Mouse (Mus musculus) kidney, postnatal 0 days (tissue): ENCODE results near the gene Cd6. TPM values are rescaled to one million over a fixed set of nuclear protein-coding genes. Genes with fewer than 3 reads are reported as not detected.

Source experiments
- ATAC-seq: fragments of 200-750 bp; cut with Nextera tagmentation; replicated peaks from 2 replicates; pipeline ENCODE4 v1.8.0; 2017; ENCODE audit warnings: low read depth, moderate number of reproducible peaks, moderate TSS enrichment, moderate library complexity; ENCODE audit not compliant: low FRiP score
- DNase-seq: peaks from one replicate; pipeline ENCODE4 v3.0.0-alpha.2; 2016; ENCODE audit warnings: low spot score
- H3K27ac ChIP-seq: fragments of 300-500 bp; sonication (generic); 2 replicates; pipeline ENCODE4 v1.5.1; 2014; ENCODE audit warnings: mild to moderate bottlenecking
- H3K27me3 ChIP-seq: fragments of 300-500 bp; sonication (generic); 2 replicates; pipeline ENCODE4 v1.6.1; 2014; ENCODE audit warnings: low read length, mixed read lengths; ENCODE audit not compliant: insufficient read depth
- H3K36me3 ChIP-seq: fragments of 300-500 bp; sonication (generic); 2 replicates; pipeline ENCODE4 v1.6.1; 2014; ENCODE audit warnings: low read length, mixed read lengths; ENCODE audit not compliant: insufficient read depth
- H3K4me1 ChIP-seq: fragments of 300-500 bp; sonication (generic); replicated peaks from 2 replicates; pipeline ENCODE4 v1.6.1; 2014; ENCODE audit warnings: antibody characterized with exemption, low read length, mixed read lengths; ENCODE audit not compliant: insufficient read depth
- H3K4me2 ChIP-seq: fragments of 300-500 bp; sonication (generic); 2 replicates; pipeline ENCODE4 v1.6.1; 2014; ENCODE audit warnings: mild to moderate bottlenecking, low read length, moderate library complexity, mixed read lengths
- H3K4me3 ChIP-seq: fragments of 300-500 bp; sonication (generic); replicated peaks from 2 replicates; pipeline ENCODE4 v1.5.1; 2014; ENCODE audit warnings: low read depth, low read length
- H3K9ac ChIP-seq: fragments of 300-500 bp; sonication (generic); 2 replicates; pipeline ENCODE4 v1.6.1; 2014; ENCODE audit warnings: low read depth, low read length
- H3K9me3 ChIP-seq: fragments of 300-500 bp; sonication (generic); replicated peaks from 2 replicates; pipeline ENCODE4 v1.6.1; 2016; ENCODE audit warnings: low read length, inconsistent platforms, mixed read lengths
- CTCF ChIP-seq: IDR thresholded peaks from 2 replicates; pipeline ENCODE4 v1.5.1; 2016; ENCODE audit warnings: antibody characterized with exemption, low read depth, mild to moderate bottlenecking, moderate library complexity
- WGBS: fragments of 180-500 bp; shearing (Covaris S2); extraction: QIAGEN DNeasy Blood & Tissue Kit; methylation state at CpG from one replicate; pipeline ENCODE4 v1.1.7; 2014; 5-methylcytosine and 5-hydroxymethylcytosine counted together
- polyA plus RNA-seq: library from polyadenylated mRNA; unstranded; fragments of >200 nt; fragmentation: Nextera tagmentation; extraction: Ambion mirVana; gene quantifications from 2 replicates; pipeline ENCODE4 v1.2.1, GENCODE M21; 2015

Gene Cd6
- polyA plus RNA-seq, 1 experiment from 2014 or later: not detected

- Histone ChIP-seq H3K4me2 (peak overlapping the region; percentile 30; the same call in 1 of the 2 replicates), H3K4me3 (no peak overlapping the region), H3K4me1 (peaks cover 15% of the 10 kb centered on the region; the same call in 1 of the 2 replicates), H3K27ac (no peak overlapping the region; the same call in 1 of the 2 replicates), H3K36me3 (no peaks in the 10 kb centered on the region), H3K9me3 (no peaks in the 10 kb centered on the region), H3K9ac (no peak overlapping the region), H3K27me3 (no peaks in the 10 kb centered on the region)
- no peak for TF ChIP-seq CTCF
- DNase-seq: peak; percentile 46
- ATAC-seq: no peak
- 49% methylated on average over 16 of the region's 16 CpGs for WGBS
Observed at GRCm38 (mm10) chr19:10841721-10842626, 12.1 kb upstream of the Cd6 start.

GRCm38 (mm10) chr19:10839010-10839892 lies 9.4 kb upstream of the Cd6 start, which contains the start of gene Slc15a3:
TSS of gene Slc15a3 (plus strand) at chr19:10839727.
- Histone ChIP-seq H3K27ac (no peak within 1 kb of the TSS), H3K4me2 (no peak within 1 kb of the TSS), H3K4me1 (peaks cover 14% of the 10 kb centered on the region; the same call in 1 of the 2 replicates), H3K9me3 (no peaks in the 10 kb centered on the region), H3K27me3 (no peaks in the 10 kb centered on the region), H3K36me3 (no peaks in the 10 kb centered on the region), H3K4me3 (no peak within 1 kb of the TSS), H3K9ac (no peak within 1 kb of the TSS)
- ATAC-seq: no peak
- WGBS: 66% methylated on average over 15 of the region's 15 CpGs
- DNase-seq: no peak
- no peak for TF ChIP-seq CTCF

GRCm38 (mm10) chr19:10835671-10836070 lies 5.8 kb upstream of the Cd6 start:
- no peak overlapping the region for H3K4me3 ChIP-seq
- 58% methylated on average over 3 of the region's 3 CpGs for WGBS
- DNase-seq (no peak), ATAC-seq (no peak)
- no peaks in the 10 kb centered on the region for H3K36me3 ChIP-seq
- H3K4me2 ChIP-seq: no peak overlapping the region
- TF ChIP-seq CTCF: no peak
- no peak overlapping the region for H3K27ac ChIP-seq
- H3K9me3 ChIP-seq: no peaks in the 10 kb centered on the region
- H3K4me1 ChIP-seq: no peaks in the 10 kb centered on the region
- H3K9ac ChIP-seq: no peak overlapping the region
- H3K27me3 ChIP-seq: no peaks in the 10 kb centered on the region

- no peak overlapping the region for H3K9ac ChIP-seq
- no peak for ATAC-seq
- H3K36me3 ChIP-seq: no peaks in the 10 kb centered on the region
- no peak overlapping the region for H3K4me3 ChIP-seq
- no peaks in the 10 kb centered on the region for H3K9me3 ChIP-seq
- 73% methylated on average over 3 of the region's 3 CpGs for WGBS
- H3K27ac ChIP-seq: no peak overlapping the region
- no peaks in the 10 kb centered on the region for H3K27me3 ChIP-seq
- no peaks in the 10 kb centered on the region for H3K4me1 ChIP-seq
- no peak for TF ChIP-seq CTCF
- no peak for DNase-seq
- no peak overlapping the region for H3K4me2 ChIP-seq
Observed at GRCm38 (mm10) chr19:10833611-10834010, 3.8 kb upstream of the Cd6 start.

- H3K27me3 ChIP-seq: no peaks in the 10 kb centered on the region
- DNase-seq: no peak
- WGBS: 71% methylated on average over 3 of the region's 3 CpGs
- no peak for ATAC-seq
- TF ChIP-seq CTCF: no peak
- no peak overlapping the region for H3K4me2 ChIP-seq
- H3K9me3 ChIP-seq: no peaks in the 10 kb centered on the region
- no peaks in the 10 kb centered on the region for H3K4me1 ChIP-seq
- H3K9ac ChIP-seq: no peak overlapping the region
- H3K27ac ChIP-seq: no peak overlapping the region
- H3K36me3 ChIP-seq: no peaks in the 10 kb centered on the region
- no peak overlapping the region for H3K4me3 ChIP-seq
Observed at GRCm38 (mm10) chr19:10832030-10832429, 2.2 kb upstream of the Cd6 start.

- Histone ChIP-seq H3K4me1 (no peaks in the 10 kb centered on the region), H3K4me3 (no peak overlapping the region), H3K9ac (no peak overlapping the region), H3K9me3 (no peaks in the 10 kb centered on the region), H3K4me2 (no peak overlapping the region), H3K27me3 (no peaks in the 10 kb centered on the region), H3K27ac (no peak overlapping the region), H3K36me3 (no peaks in the 10 kb centered on the region)
- ATAC-seq (peak; percentile 80), DNase-seq (peak; percentile 89)
- TF ChIP-seq CTCF: peak; percentile 78
- 9% methylated on average over 5 of the region's 5 CpGs for WGBS
Observed at GRCm38 (mm10) chr19:10831424-10831823, 1.6 kb upstream of the Cd6 start.
